Mouse (Mus musculus) liver, embryonic 14.5 days (tissue): ENCODE measurements around the gene Zc3h12c. TPM values are rescaled to one million over a fixed set of nuclear protein-coding genes. Genes with fewer than 3 reads are reported as not detected.

ENCODE experiments used
- ATAC-seq: fragments of 200-750 bp; cut with Nextera tagmentation; 2 replicates; pipeline ENCODE4 v1.8.0; 2017; ENCODE audit warnings: moderate number of reproducible peaks, mild to moderate bottlenecking, moderate library complexity; ENCODE audit not compliant: insufficient read depth
- DNase-seq, 3 experiments: peaks; one replicate each; pipeline ENCODE4 v3.0.0-alpha.2; 2012 to 2013; ENCODE audit warnings: low read depth in 3 of 3, low spot score in 3 of 3
- H3K27ac ChIP-seq: fragments of 300-500 bp; sonication (generic); 2 replicates; pipeline ENCODE4 v1.5.1; 2014; ENCODE audit warnings: moderate library complexity, mild to moderate bottlenecking, control low read depth, inconsistent platforms
- H3K27me3 ChIP-seq: fragments of 300-500 bp; sonication (generic); 2 replicates; pipeline ENCODE4 v1.6.1; 2014; ENCODE audit warnings: mild to moderate bottlenecking, low read length, moderate library complexity; ENCODE audit not compliant: control insufficient read depth, insufficient read depth
- H3K36me3 ChIP-seq: fragments of 300-500 bp; sonication (generic); replicated peaks from 2 replicates; pipeline ENCODE4 v1.6.1; 2014; ENCODE audit warnings: low read depth; ENCODE audit not compliant: control insufficient read depth, insufficient read depth
- H3K4me1 ChIP-seq, 2 experiments: fragments of 200-500 bp in 1 of 2; fragments of 300-500 bp in 1 of 2; sonication (generic) in 1 of 2; replicated peaks; 2 replicates each; pipeline ENCODE4 v1.6.1; 2012 to 2014; ENCODE audit warnings: antibody characterized with exemption in 1 of 2, inconsistent platforms in 1 of 2, low read length in 1 of 2; ENCODE audit not compliant: control insufficient read depth in 2 of 2, insufficient read depth in 2 of 2
- H3K4me2 ChIP-seq: fragments of 300-500 bp; sonication (generic); 2 replicates; pipeline ENCODE4 v1.6.1; 2014; ENCODE audit warnings: low read depth, mild to moderate bottlenecking, control low read depth, moderate library complexity
- H3K4me3 ChIP-seq, 2 experiments: fragments of 200-500 bp in 1 of 2; fragments of 300-500 bp in 1 of 2; sonication (generic) in 1 of 2; 2 replicates each; pipeline ENCODE4 v1.5.1; 2012 to 2014; ENCODE audit warnings: low read depth in 2 of 2, low read length in 2 of 2, mild to moderate bottlenecking in 2 of 2, control low read depth in 1 of 2, inconsistent platforms in 1 of 2, moderate library complexity in 1 of 2; ENCODE audit not compliant: insufficient read depth in 1 of 2
- H3K9ac ChIP-seq: fragments of 300-500 bp; sonication (generic); replicated peaks from 2 replicates; pipeline ENCODE4 v1.6.1; 2014; ENCODE audit warnings: mild to moderate bottlenecking, control low read depth, moderate library complexity
- H3K9me3 ChIP-seq: fragments of 300-500 bp; sonication (generic); 2 replicates; pipeline ENCODE4 v1.6.1; 2016; ENCODE audit warnings: low read length, mixed read lengths; ENCODE audit not compliant: control insufficient read depth
- CTCF ChIP-seq: IDR thresholded peaks from 2 replicates; pipeline ENCODE4 v1.5.1; 2016; ENCODE audit warnings: antibody characterized with exemption, low read depth, control low read depth
- EP300 ChIP-seq: IDR thresholded peaks from 2 replicates; pipeline ENCODE4 v1.6.1; 2016; ENCODE audit warnings: antibody characterized with exemption, low read depth
- WGBS: fragments of 180-500 bp; shearing (Covaris S2); extraction: QIAGEN DNeasy Blood & Tissue Kit; methylation state at CpG from one replicate; pipeline ENCODE4 v1.1.7; 2014; ENCODE audit not compliant: insufficient replicate concordance; 5-methylcytosine and 5-hydroxymethylcytosine counted together
- polyA plus RNA-seq, 2 experiments: library from polyadenylated mRNA; depleted of rRNA in 1 of 2; stranded (reverse) in 1 of 2; unstranded in 1 of 2; fragments of >200 nt; fragmentation: Nextera tagmentation in 1 of 2; extraction: Ambion mirVana in 1 of 2; gene quantifications; 2 replicates each; pipeline versions ENCODE4 v1.2.1 to v1.2.3; 2012 to 2014

Zc3h12c gene
- polyA plus RNA-seq, 2 experiments, result 0.38 to 0.53 TPM

- Histone ChIP-seq H3K4me1 (peaks cover 21 to 31% of the 10 kb centered on the region in 2 experiments), H3K27me3 (peaks cover 21% of the 10 kb centered on the region), H3K9ac (no peak overlapping the region), H3K9me3 (no peaks in the 10 kb centered on the region), H3K36me3 (no peaks in the 10 kb centered on the region), H3K27ac (no peak overlapping the region), H3K4me3 (no peak overlapping the region), H3K4me2 (no peak overlapping the region)
- WGBS, result 78% methylated on average over 2 of the region's 2 CpGs
- no peak for TF ChIP-seq CTCF
- DNase-seq (no peak), ATAC-seq (no peak)
Observed at GRCm38 (mm10) chr9:52173937-52174336, 5.6 kb upstream of the Zc3h12c start.

- peaks cover 21 to 32% of the 10 kb centered on the region in 2 experiments for H3K4me1 ChIP-seq
- H3K4me2 ChIP-seq, result peak overlapping the region; percentile 33
- TF ChIP-seq CTCF, result no peak
- TF ChIP-seq EP300, result no peak
- ATAC-seq (no peak), DNase-seq (no peak)
- no peaks in the 10 kb centered on the region for H3K9me3 ChIP-seq
- H3K9ac ChIP-seq, result no peak overlapping the region
- H3K36me3 ChIP-seq, result no peaks in the 10 kb centered on the region
- peaks cover 35% of the 10 kb centered on the region for H3K27me3 ChIP-seq
- 7% methylated on average over 7 of the region's 7 CpGs for WGBS
- H3K27ac ChIP-seq, result no peak overlapping the region
- H3K4me3 ChIP-seq, result peak overlapping the region in 1 of 2 experiments; percentile 12; a peak in 1 of 4 replicates
Observed at GRCm38 (mm10) chr9:52172550-52172949, 4.2 kb upstream of the Zc3h12c start.

- Histone ChIP-seq H3K4me2 (no peak overlapping the region), H3K4me3 (no peak overlapping the region), H3K27ac (no peak overlapping the region), H3K9me3 (no peaks in the 10 kb centered on the region), H3K4me1 (peaks cover 17 to 26% of the 10 kb centered on the region in 2 experiments), H3K9ac (no peak overlapping the region), H3K27me3 (peaks cover 42% of the 10 kb centered on the region), H3K36me3 (no peaks in the 10 kb centered on the region)
- DNase-seq, result no peak
- ATAC-seq, result no peak
- 38% methylated on average over 6 of the region's 6 CpGs for WGBS
- TF ChIP-seq CTCF (no peak), EP300 (no peak)
Observed at GRCm38 (mm10) chr9:52170671-52171070, 2.3 kb upstream of the Zc3h12c start.

GRCm38 (mm10) chr9:52170131-52170530 lies 1.8 kb upstream of the Zc3h12c start:
- Histone ChIP-seq H3K9ac (no peak overlapping the region), H3K36me3 (no peaks in the 10 kb centered on the region), H3K27me3 (peaks cover 42% of the 10 kb centered on the region), H3K4me2 (no peak overlapping the region), H3K9me3 (no peaks in the 10 kb centered on the region), H3K4me3 (no peak overlapping the region), H3K4me1 (peaks cover 11 to 20% of the 10 kb centered on the region in 2 experiments), H3K27ac (no peak overlapping the region)
- DNase-seq (no peak), ATAC-seq (no peak)
- TF ChIP-seq EP300, result no peak
- TF ChIP-seq CTCF, result no peak
- WGBS, result 61% methylated on average over 3 of the region's 3 CpGs

- Histone ChIP-seq H3K4me3 (peak overlapping the region; percentile 60 to 69), H3K27me3 (peaks cover 42% of the 10 kb centered on the region), H3K9me3 (no peaks in the 10 kb centered on the region), H3K4me1 (peaks cover 3 to 12% of the 10 kb centered on the region in 2 experiments; a peak in 3 of 4 replicates), H3K9ac (peak overlapping the region; percentile 70), H3K27ac (no peak overlapping the region), H3K36me3 (no peaks in the 10 kb centered on the region), H3K4me2 (peak overlapping the region; percentile 86)
- DNase-seq (peak in 2 of 3 experiments; percentile 24 to 32), ATAC-seq (peak; percentile 66)
- TF ChIP-seq EP300, result no peak
- peak; percentile 38; the same call in 1 of the 2 replicates for TF ChIP-seq CTCF
- 2% methylated on average over 34 of the region's 34 CpGs for WGBS
Observed at GRCm38 (mm10) chr9:52168686-52169270, 406 bp upstream of the Zc3h12c start.
